Mouse (Mus musculus) A20 (cell line): ENCODE results near the gene Cxcl17.
A peak's percentile ranks its signal among the peaks of the same experiment; 100 is the strongest.
"Not testable (repeated sequence)": the region's sequence is repeated elsewhere in the genome, so short reads cannot be mapped to it uniquely, and the experiment has no call there.

Experiments used
- DNase-seq: peaks from one replicate; pipeline ENCODE4 v3.0.0-alpha.2; 2011; ENCODE audit warnings: low read depth, low spot score

The Cxcl17 gene

GRCm38 (mm10) chr7:25426380-25426779 is 13.7 kb upstream of the Cxcl17 start:
- not testable (repeated sequence) for DNase-seq

- DNase-seq, result peak; percentile 76
These were observed 11.7 kb upstream of the Cxcl17 start for GRCm38 (mm10) chr7:25424429-25424828.

- DNase-seq, result no peak
These were observed 9.7 kb upstream of the Cxcl17 start for GRCm38 (mm10) chr7:25422286-25422841.

DNA sequence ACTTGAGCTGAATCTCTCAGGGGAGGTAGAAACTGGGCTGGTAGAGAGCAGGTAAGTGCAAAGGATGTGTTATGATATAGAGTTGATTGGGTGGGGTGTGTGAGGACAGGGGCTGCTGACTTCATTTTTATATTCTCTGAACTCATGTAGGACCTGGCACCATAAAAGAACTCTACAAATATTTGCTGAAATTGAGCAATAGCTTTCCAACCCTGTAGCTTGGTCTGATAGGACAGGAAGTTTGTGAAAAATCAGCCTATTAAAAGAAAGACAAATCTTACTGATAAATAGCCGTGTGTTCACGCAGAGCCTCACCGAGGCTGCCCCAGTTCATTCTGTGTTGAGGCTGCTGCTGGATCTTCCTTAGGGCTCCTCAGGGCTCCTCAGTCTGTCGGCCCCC is 7.3 kb upstream of the Cxcl17 start:
- DNase-seq, result no peak

- DNase-seq, result no peak
These were observed 6.8 kb upstream of the Cxcl17 start for GRCm38 (mm10) chr7:25419536-25419935.

- peak; percentile 37 for DNase-seq
These were observed 4.9 kb upstream of the Cxcl17 start for GRCm38 (mm10) chr7:25417597-25417996.

DNA sequence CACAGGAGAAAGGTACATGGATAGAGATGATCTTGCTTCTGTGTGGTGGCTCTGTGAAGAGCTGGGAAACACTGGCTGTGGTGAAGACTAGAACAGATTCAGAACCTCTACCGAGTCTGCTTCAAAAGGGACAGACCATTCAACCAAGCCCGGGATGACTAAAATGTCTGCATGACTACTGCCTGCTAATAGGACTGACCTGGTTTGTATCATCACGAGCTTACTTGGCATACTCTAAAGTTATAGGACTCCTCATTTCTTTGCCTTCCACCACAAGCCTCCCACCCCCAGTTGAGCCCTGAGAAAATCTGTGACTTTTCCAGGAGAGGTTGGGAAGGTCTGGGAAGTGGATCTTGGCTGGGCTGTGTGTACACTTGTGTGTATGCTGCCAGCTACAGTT is 825 bp downstream of the Cxcl17 start:
- no peak for DNase-seq

DNA sequence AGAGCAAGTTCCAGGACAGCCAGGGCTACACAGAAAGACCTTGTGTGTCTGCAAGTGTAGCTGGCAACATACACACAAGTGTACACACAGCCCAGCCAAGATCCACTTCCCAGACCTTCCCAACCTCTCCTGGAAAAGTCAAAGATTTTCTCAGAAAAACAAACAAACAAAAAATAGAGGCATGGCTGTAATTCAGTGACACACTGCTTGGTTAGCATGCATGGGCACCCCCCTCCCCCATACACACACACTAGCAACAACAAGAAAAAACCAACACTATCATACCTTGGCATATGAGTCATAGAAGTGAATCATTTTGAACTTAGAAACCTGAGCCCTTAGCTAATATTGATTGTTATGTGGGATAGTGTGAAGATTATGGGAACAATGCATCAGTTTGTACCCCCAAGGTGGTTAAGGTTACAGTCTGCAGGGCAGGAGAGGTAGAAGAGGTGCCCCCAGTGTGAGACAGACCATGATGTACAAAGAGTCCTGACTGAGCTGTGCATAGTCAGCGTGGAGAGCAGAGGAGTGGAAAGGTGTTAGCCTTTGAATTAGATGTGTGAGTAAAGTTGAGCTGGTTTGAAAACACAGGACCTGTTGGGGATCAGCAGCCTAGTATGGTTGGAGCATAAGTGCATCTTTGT is 1.6 kb downstream of the Cxcl17 start:
- no peak for DNase-seq

GRCm38 (mm10) chr7:25409114-25409760 is 3.4 kb downstream of the Cxcl17 start:
- DNase-seq, result peak; percentile 75

- no peak for DNase-seq
These were observed 6.2 kb downstream of the Cxcl17 start for GRCm38 (mm10) chr7:25406468-25406867.

DNA sequence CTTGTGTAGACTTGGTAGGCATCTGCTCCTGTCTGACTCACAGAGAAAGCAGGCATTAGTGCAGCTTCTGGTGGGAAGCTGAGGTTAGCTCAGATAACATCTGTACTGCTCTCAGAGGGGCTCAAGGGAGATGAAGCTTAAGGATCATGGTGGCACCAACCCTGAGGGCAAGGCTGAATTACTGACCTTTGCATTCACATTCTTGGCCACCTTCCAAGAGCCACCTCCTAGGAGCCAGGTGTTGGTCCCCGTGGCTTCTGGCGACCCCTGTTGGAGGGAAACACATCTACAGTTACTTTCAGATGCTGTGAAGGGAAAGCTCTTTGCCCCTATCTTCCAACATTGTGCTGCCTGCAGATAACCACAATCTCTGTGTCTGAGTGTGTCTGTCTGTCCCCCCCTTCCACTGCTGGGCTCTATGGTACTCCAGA is 10.0 kb downstream of the Cxcl17 start:
- DNase-seq, result peak; percentile 80

GRCm38 (mm10) chr7:25401986-25402385 is 10.7 kb downstream of the Cxcl17 start:
- DNase-seq, result no peak

DNA sequence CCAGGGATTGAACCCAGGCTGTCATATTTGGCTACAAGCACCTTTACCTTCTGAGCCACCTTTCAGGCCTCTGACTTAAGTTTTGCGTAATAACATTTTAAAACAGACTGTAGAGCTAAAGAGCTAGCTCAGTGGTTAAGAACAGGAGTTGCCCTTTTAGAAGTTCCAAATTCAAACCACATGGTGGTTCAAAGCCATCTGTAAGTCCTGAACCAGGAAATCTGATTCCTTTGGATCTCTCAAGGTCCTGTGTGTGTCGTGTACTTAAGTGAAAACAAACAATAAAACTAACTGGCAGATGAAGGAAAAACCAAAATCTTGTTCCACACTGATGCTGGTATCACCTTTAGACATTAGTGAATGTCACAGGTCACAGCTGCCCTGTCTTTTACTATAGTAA is 11.1 kb downstream of the Cxcl17 start:
- no peak for DNase-seq

- DNase-seq, result not testable (repeated sequence)
These were observed 13.7 kb downstream of the Cxcl17 start for GRCm38 (mm10) chr7:25399028-25399427.

DNA sequence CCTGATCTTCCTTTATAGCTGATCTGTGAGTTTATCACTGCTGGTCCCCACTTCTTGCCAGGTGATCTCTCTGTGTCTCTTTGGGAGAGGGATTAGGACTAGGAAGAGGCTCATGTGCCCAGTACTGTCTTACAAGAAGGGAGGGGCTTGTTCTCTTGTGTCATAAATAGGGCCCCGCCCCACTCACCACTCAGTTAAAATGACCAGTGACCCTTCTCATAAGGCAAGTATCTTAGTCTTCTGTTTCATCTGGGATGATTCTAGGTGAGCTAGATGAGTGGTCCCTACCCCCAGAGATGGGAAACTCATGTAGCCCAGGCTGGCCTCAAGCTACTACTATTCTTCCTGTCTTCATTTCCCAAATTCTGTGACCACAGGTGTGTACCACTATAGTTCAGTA is 14.1 kb downstream of the Cxcl17 start, which contains the start of gene Lipe:
Gene Lipe, minus strand, starts transcription at position 101 of the 400 bp plus-strand sequence.
- no peak for DNase-seq

- no peak for DNase-seq
These were observed 16.1 kb downstream of the Cxcl17 start for GRCm38 (mm10) chr7:25396621-25397020.

- DNase-seq, result peak; percentile 97
These were observed 16.8 kb downstream of the Cxcl17 start for GRCm38 (mm10) chr7:25395558-25396521.

DNA sequence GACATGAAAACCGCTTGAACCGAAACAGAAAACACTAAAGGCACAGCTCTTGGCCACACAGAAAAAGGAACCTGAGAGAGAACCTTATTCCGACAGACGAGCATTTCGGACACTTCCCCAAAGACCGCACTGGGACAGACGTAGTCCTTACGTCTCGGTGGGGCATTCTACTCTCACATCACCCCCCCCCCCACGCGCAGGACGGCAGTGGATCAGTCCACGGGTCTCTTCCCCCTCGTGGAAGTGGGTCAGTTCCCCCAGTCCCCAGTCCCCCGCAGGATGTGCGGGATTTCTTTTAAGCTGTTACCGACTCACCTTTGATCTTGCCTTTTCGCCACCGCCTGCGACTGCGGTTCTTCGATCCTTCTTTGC is 17.5 kb downstream of the Cxcl17 start:
- peak; percentile 80 for DNase-seq

- no peak for DNase-seq
These were observed 17.9 kb downstream of the Cxcl17 start for GRCm38 (mm10) chr7:25394754-25395153.

GRCm38 (mm10) chr7:25393451-25394210 is 19.1 kb downstream of the Cxcl17 start:
- DNase-seq, result no peak

DNA sequence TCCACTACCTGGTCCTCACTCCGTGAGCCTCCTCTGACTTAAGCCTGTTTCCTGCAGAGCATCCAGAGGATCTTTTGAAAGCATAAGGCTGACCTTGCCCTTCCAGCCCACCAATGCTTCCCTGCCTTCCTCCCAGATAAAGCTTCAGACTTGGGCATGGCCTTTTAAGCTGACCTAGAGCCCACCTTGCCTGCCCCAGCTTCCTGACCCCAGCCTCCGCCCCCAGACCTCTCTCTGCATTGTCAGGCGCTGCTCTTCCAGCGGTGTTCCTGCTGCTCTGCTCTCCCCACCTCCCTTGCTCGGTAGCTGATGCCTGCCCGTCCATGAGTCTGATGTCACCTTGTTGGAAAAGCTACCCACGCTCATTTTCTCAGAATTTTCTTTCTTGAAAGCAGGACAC is 19.8 kb downstream of the Cxcl17 start:
- no peak for DNase-seq
